Mouse (Mus musculus) erythroblast, embryonic 14.5 days (primary cell): ENCODE data around the gene Arsj. TPM values are rescaled to one million over a fixed set of nuclear protein-coding genes. Genes with fewer than 3 reads are reported as not detected.

Experiments used
- H3K27me3 ChIP-seq: 2 replicates; pipeline ENCODE4 v1.6.1; 2012; ENCODE audit warnings: inconsistent platforms; ENCODE audit not compliant: control insufficient read depth
- H3K36me3 ChIP-seq: 2 replicates; pipeline ENCODE4 v1.6.1; 2012; ENCODE audit warnings: mild to moderate bottlenecking, inconsistent platforms; ENCODE audit not compliant: control insufficient read depth
- H3K4me1 ChIP-seq: 2 replicates; pipeline ENCODE4 v1.6.1; 2012; ENCODE audit warnings: inconsistent platforms; ENCODE audit not compliant: control insufficient read depth
- H3K4me3 ChIP-seq: replicated peaks from 2 replicates; pipeline ENCODE3; 2012; ENCODE audit warnings: moderate library complexity, mild to moderate bottlenecking, inconsistent platforms
- H3K9me3 ChIP-seq: 2 replicates; pipeline ENCODE4 v1.6.1; 2012; ENCODE audit warnings: low read length, inconsistent platforms, mixed read lengths; ENCODE audit not compliant: control insufficient read depth
- GATA1 ChIP-seq: IDR thresholded peaks from 2 replicates; pipeline ENCODE4 v1.6.1; 2012; ENCODE audit warnings: low read length, inconsistent platforms, mixed read lengths
- TAL1 ChIP-seq: IDR thresholded peaks from 3 replicates; pipeline ENCODE4 v1.6.1; 2012; ENCODE audit warnings: low read length, inconsistent platforms, mixed read lengths
- polyA plus RNA-seq: library from polyadenylated mRNA; stranded (reverse); fragments of >175 nt; gene quantifications from 2 replicates; pipeline ENCODE4 v1.2.3, GENCODE M21; 2012

Arsj gene
- polyA plus RNA-seq, 1 experiment: not detected

GRCm38 (mm10) chr3:126364555-126364954 is 1.1 kb downstream of the Arsj start:
- Histone ChIP-seq H3K4me1 (no peaks in the 10 kb centered on the region), H3K4me3 (no peak overlapping the region), H3K27me3 (peaks cover 6% of the 10 kb centered on the region), H3K36me3 (no peaks in the 10 kb centered on the region), H3K9me3 (peaks cover 4% of the 10 kb centered on the region; the same call in 1 of the 2 replicates)
- TF ChIP-seq TAL1 (no peak), GATA1 (no peak)

GRCm38 (mm10) chr3:126370571-126370970 is 7.1 kb downstream of the Arsj start:
- no peaks in the 10 kb centered on the region for H3K9me3 ChIP-seq
- H3K4me3 ChIP-seq: no peak overlapping the region
- H3K36me3 ChIP-seq: no peaks in the 10 kb centered on the region
- H3K4me1 ChIP-seq: no peaks in the 10 kb centered on the region
- TF ChIP-seq TAL1 (no peak), GATA1 (no peak)
- no peaks in the 10 kb centered on the region for H3K27me3 ChIP-seq

GRCm38 (mm10) chr3:126372815-126373545 is 9.5 kb downstream of the Arsj start:
- Histone ChIP-seq H3K4me1 (no peaks in the 10 kb centered on the region), H3K27me3 (no peaks in the 10 kb centered on the region), H3K4me3 (no peak overlapping the region), H3K9me3 (no peaks in the 10 kb centered on the region), H3K36me3 (no peaks in the 10 kb centered on the region)
- TF ChIP-seq TAL1 (no peak), GATA1 (no peak)

- no peak overlapping the region for H3K4me3 ChIP-seq
- no peak for TF ChIP-seq GATA1
- TF ChIP-seq TAL1: no peak
Observed at GRCm38 (mm10) chr3:126373721-126374120, 10.2 kb downstream of the Arsj start.

GRCm38 (mm10) chr3:126379252-126379651 is 15.8 kb downstream of the Arsj start:
- no peaks in the 10 kb centered on the region for H3K27me3 ChIP-seq
- peaks cover 10% of the 10 kb centered on the region for H3K9me3 ChIP-seq
- no peaks in the 10 kb centered on the region for H3K36me3 ChIP-seq
- no peaks in the 10 kb centered on the region for H3K4me1 ChIP-seq
- TF ChIP-seq TAL1 (no peak), GATA1 (no peak)
- H3K4me3 ChIP-seq: no peak overlapping the region

More at GRCm38 (mm10) chr3:126373721-126374120, 10.2 kb downstream of the Arsj start:
- no peaks in the 10 kb centered on the region for H3K9me3 ChIP-seq
- no peaks in the 10 kb centered on the region for H3K4me1 ChIP-seq
- H3K27me3 ChIP-seq: no peaks in the 10 kb centered on the region
- H3K36me3 ChIP-seq: no peaks in the 10 kb centered on the region

GRCm38 (mm10) chr3:126379702-126380101 is 16.2 kb downstream of the Arsj start:
- Histone ChIP-seq H3K9me3 (peaks cover 10% of the 10 kb centered on the region), H3K36me3 (no peaks in the 10 kb centered on the region), H3K4me1 (no peaks in the 10 kb centered on the region), H3K27me3 (no peaks in the 10 kb centered on the region), H3K4me3 (no peak overlapping the region)
- TF ChIP-seq GATA1 (no peak), TAL1 (no peak)

GRCm38 (mm10) chr3:126383276-126383675 is 19.8 kb downstream of the Arsj start:
- Histone ChIP-seq H3K36me3 (no peaks in the 10 kb centered on the region), H3K4me1 (no peaks in the 10 kb centered on the region), H3K27me3 (no peaks in the 10 kb centered on the region), H3K9me3 (peaks cover 10% of the 10 kb centered on the region), H3K4me3 (no peak overlapping the region)
- TF ChIP-seq TAL1: no peak

- TF ChIP-seq GATA1 (no peak), TAL1 (no peak)
- Histone ChIP-seq H3K4me1 (no peaks in the 10 kb centered on the region), H3K9me3 (peaks cover 10% of the 10 kb centered on the region), H3K36me3 (no peaks in the 10 kb centered on the region), H3K27me3 (no peaks in the 10 kb centered on the region), H3K4me3 (no peak overlapping the region)
Observed at GRCm38 (mm10) chr3:126384657-126385438, 21.4 kb downstream of the Arsj start.

GRCm38 (mm10) chr3:126397451-126397850 is 34.0 kb downstream of the Arsj start:
- H3K4me3 ChIP-seq: no peak overlapping the region
- peaks cover 2% of the 10 kb centered on the region; the same call in 1 of the 2 replicates for H3K9me3 ChIP-seq
- H3K36me3 ChIP-seq: no peaks in the 10 kb centered on the region
- H3K4me1 ChIP-seq: no peaks in the 10 kb centered on the region
- TF ChIP-seq GATA1 (no peak), TAL1 (no peak)
- no peaks in the 10 kb centered on the region for H3K27me3 ChIP-seq
